Comparison of ENCODE assay signal across 16 mouse cellular contexts in genomic region chr10:120787202-120787601, GRCm38 (mm10).
DNase-seq lines count a peak whose midpoint lies in the region; ATAC-seq and TF ChIP-seq lines count a peak whose summit lies in the region.
"Had no signal": no experiment of that assay in that cellular context is flagged by ENCODE, and none has a peak within 500 bp of the region (broad histone marks: within the 10 kb centered on the region; RNA-seq: fewer than 3 reads in every experiment).

No protein-coding gene starts in this region.

- intact Hi-C loops in left cerebral cortex, adult 2 months (cut with DNase I), result no loop called here

- H3K4me2 ChIP-seq in limb, embryonic 13.5 days (replicated peaks), result 0 out of 2 replicates have a peak overlapping the region, but pooled peaks have one; percentile 3
- H3K4me2 ChIP-seq: forebrain, embryonic 12.5 days had no signal

- peak overlapping the region; percentile 16; the same call in 1 of the 2 replicates for H3K4me3 ChIP-seq in hindbrain, embryonic 10.5 days
- H3K4me3 ChIP-seq in limb, embryonic 13.5 days, result no peak overlapping the region
- no peak overlapping the region for H3K4me3 ChIP-seq in left cerebral cortex, adult 2 months
- H3K4me3 ChIP-seq: forebrain, embryonic 12.5 days had no signal

- peak; percentile 48; the same call in 1 of the 2 replicates for ATAC-seq in limb, embryonic 13.5 days (ENCODE audit: low FRiP score, low read depth)

- WGBS in hindbrain, embryonic 10.5 days, result 36% methylated on average over 10 of the region's 10 CpGs
- WGBS in limb, embryonic 13.5 days, result 21% methylated on average over 10 of the region's 10 CpGs

- no peak overlapping the region for H3K9ac ChIP-seq in limb, embryonic 13.5 days
- H3K9ac ChIP-seq: forebrain, embryonic 12.5 days; liver, embryonic 14.5 days had no signal

- peak; percentile 69 for DNase-seq in embryo, embryonic 10 days (ENCODE audit: low spot score)
- no peak for DNase-seq in embryo, embryonic 9.5 days (ENCODE audit: extremely low spot score)
- DNase-seq in embryo, embryonic 10.5 days (ENCODE audit: low spot score), result peak; percentile 66
- peak; percentile 36 for DNase-seq in hindbrain, embryonic 10.5 days (ENCODE audit: low spot score)
- no peak for DNase-seq in kidney, postnatal 14 days
- no peak for DNase-seq in left cerebral cortex, adult 2 months (ENCODE audit: extremely low spot score in 1 of 2, low spot score in 2 of 2)
- DNase-seq in ovary, postnatal 10 days (ENCODE audit: low spot score), result no peak
- DNase-seq: adrenal gland, adult 2 months; cerebellum, postnatal 36 days; kidney, adult 11 months; kidney, postnatal 36 days; thymus, adult 18-20 months had no signal

- H3K9me3 ChIP-seq in hindbrain, embryonic 10.5 days, result no peaks in the 10 kb centered on the region
- H3K9me3 ChIP-seq in limb, embryonic 13.5 days, result no peaks in the 10 kb centered on the region
- H3K9me3 ChIP-seq: forebrain, embryonic 12.5 days had no signal

- H3K27ac ChIP-seq in hindbrain, embryonic 10.5 days, result peak overlapping the region; percentile 29; the same call in 1 of the 2 replicates
- peak overlapping the region; percentile 56 for H3K27ac ChIP-seq in limb, embryonic 13.5 days
- no peak overlapping the region for H3K27ac ChIP-seq in left cerebral cortex, adult 2 months
- H3K27ac ChIP-seq: forebrain, embryonic 12.5 days; liver, embryonic 14.5 days; macrophage had no signal

- no peaks in the 10 kb centered on the region for H3K36me3 ChIP-seq in hindbrain, embryonic 10.5 days
- peaks cover 18% of the 10 kb centered on the region; the same call in 1 of the 2 replicates for H3K36me3 ChIP-seq in limb, embryonic 13.5 days

- H3K4me1 ChIP-seq in hindbrain, embryonic 10.5 days (replicated peaks), result peaks cover 36% of the 10 kb centered on the region
- H3K4me1 ChIP-seq in limb, embryonic 13.5 days, result peaks cover 39% of the 10 kb centered on the region

- H3K27me3 ChIP-seq in hindbrain, embryonic 10.5 days (ENCODE audit: insufficient read depth, poor library complexity, severe bottlenecking), result peaks cover 9% of the 10 kb centered on the region; the same call in 1 of the 2 replicates
- no peaks in the 10 kb centered on the region for H3K27me3 ChIP-seq in limb, embryonic 13.5 days
- H3K27me3 ChIP-seq: forebrain, embryonic 12.5 days had no signal

- no peak for TF ChIP-seq CTCF in left cerebral cortex, adult 2 months (IDR thresholded peaks at IDR 0.05)

Comparison
In these comparisons a context has a peak if more than half of its experiments do, and no peak if none do; other contexts are left out.
1. DNase-seq: peak in embryo, embryonic 10 days (single experiment), embryo, embryonic 10.5 days (single experiment) and hindbrain, embryonic 10.5 days (single experiment); none in embryo, embryonic 9.5 days (single experiment), kidney, postnatal 14 days (single experiment), left cerebral cortex, adult 2 months (0 of 2) and ovary, postnatal 10 days (single experiment).